Mouse (Mus musculus) intestine, embryonic 15.5 days (tissue): ENCODE data around the gene Tuba3b. TPM values are rescaled to one million over a fixed set of nuclear protein-coding genes. Genes with fewer than 3 reads are reported as not detected.

Experiments used
- ATAC-seq: fragments of 200-750 bp; cut with Nextera tagmentation; 2 replicates; pipeline ENCODE4 v1.8.0; 2017; ENCODE audit warnings: moderate TSS enrichment, moderate library complexity
- H3K27ac ChIP-seq: fragments of 300-500 bp; sonication (generic); 2 replicates; pipeline ENCODE4 v1.5.1; 2015; ENCODE audit warnings: mild to moderate bottlenecking, inconsistent platforms
- H3K27me3 ChIP-seq: fragments of 300-500 bp; sonication (generic); replicated peaks from 2 replicates; pipeline ENCODE4 v1.6.1; 2015; ENCODE audit warnings: inconsistent platforms
- H3K36me3 ChIP-seq: fragments of 300-500 bp; sonication (generic); 2 replicates; pipeline ENCODE4 v1.6.1; 2015; ENCODE audit warnings: inconsistent platforms
- H3K4me1 ChIP-seq: fragments of 300-500 bp; sonication (generic); replicated peaks from 2 replicates; pipeline ENCODE4 v1.6.1; 2015; ENCODE audit warnings: inconsistent platforms
- H3K4me2 ChIP-seq: fragments of 300-500 bp; sonication (generic); replicated peaks from 2 replicates; pipeline ENCODE4 v1.6.1; 2015; ENCODE audit warnings: mild to moderate bottlenecking, inconsistent platforms
- H3K4me3 ChIP-seq: fragments of 300-500 bp; sonication (generic); replicated peaks from 2 replicates; pipeline ENCODE4 v1.5.1; 2015; ENCODE audit warnings: inconsistent platforms
- H3K9ac ChIP-seq: fragments of 300-500 bp; sonication (generic); 2 replicates; pipeline ENCODE4 v1.6.1; 2015; ENCODE audit warnings: inconsistent platforms
- H3K9me3 ChIP-seq: fragments of 300-500 bp; sonication (generic); 2 replicates; pipeline ENCODE4 v1.6.1; 2016; ENCODE audit warnings: inconsistent platforms
- WGBS: fragments of 180-500 bp; shearing (Covaris S2); methylation state at CpG from one replicate; pipeline ENCODE4 v1.1.7; 2015; 5-methylcytosine and 5-hydroxymethylcytosine counted together
- polyA plus RNA-seq: library from polyadenylated mRNA; unstranded; fragments of >200 nt; fragmentation: Nextera tagmentation; extraction: Ambion mirVana; gene quantifications from 2 replicates; pipeline ENCODE4 v1.2.1, GENCODE M21; 2015

Tuba3b gene
- polyA plus RNA-seq = not detected in 2 replicates

DNA sequence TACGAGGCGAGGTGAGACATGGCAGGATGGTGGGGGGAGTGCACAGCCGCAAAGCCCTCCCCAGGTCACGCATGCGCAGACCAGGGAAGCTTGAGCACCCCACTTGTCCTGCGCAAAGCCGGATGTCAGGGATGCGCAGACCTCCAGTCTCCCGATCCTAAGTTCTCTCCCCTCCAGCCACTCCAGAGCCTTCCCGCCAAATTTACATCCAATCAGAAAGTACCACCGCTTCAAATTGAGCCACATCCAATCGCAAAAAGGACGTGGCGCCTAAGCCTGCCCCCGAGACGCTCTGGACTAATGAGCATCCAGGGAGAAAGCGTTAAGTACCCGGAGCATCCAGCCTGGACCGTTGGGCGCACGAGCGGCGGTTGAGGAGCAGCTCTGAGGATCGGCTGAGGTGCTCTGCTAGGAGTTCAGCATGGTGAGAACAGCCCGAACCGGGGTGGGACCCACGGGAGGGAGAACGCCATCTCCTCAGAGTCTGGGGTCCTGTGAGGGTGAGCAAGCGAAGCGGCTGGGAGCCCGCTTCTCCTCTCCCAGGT lies at the start of gene Tuba3b:
TSS of gene Tuba3b (plus strand) at position 92 of the 545 bp plus-strand sequence.
- WGBS = 96% methylated on average over 31 of the region's 31 CpGs
- Histone ChIP-seq H3K9ac (no peak within 1 kb of the TSS), H3K9me3 (no peaks in the 10 kb centered on the region), H3K4me1 (no peaks in the 10 kb centered on the region), H3K27me3 (no peaks in the 10 kb centered on the region), H3K4me2 (no peak within 1 kb of the TSS), H3K4me3 (no peak within 1 kb of the TSS), H3K27ac (no peak within 1 kb of the TSS), H3K36me3 (no peaks in the 10 kb centered on the region)
- no peak for ATAC-seq

DNA sequence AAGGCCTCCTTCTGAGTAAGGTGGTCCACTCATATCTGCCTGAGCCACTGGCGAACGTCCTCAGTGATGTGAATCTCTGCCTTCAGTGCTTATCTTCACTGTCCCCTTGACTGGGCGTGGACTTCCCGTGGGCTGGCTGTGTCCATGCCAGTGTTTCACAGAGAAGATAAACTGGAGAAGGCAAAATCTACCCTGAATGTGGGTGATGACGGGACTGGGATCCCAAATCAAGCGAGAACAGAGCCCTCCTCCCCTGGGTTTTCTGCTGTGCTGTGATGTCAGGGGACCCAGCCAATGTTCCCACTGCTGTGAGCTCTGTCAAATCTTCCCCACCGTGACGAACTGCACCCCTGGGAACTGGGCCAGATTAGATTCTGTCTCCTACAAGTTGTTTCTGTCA lies 48.3 kb upstream of the Tuba3b start:
- 70% methylated on average over 8 of the region's 8 CpGs for WGBS
- Histone ChIP-seq H3K9ac (no peak overlapping the region), H3K4me3 (no peak overlapping the region), H3K27me3 (no peaks in the 10 kb centered on the region), H3K36me3 (no peaks in the 10 kb centered on the region), H3K27ac (no peak overlapping the region), H3K4me1 (no peaks in the 10 kb centered on the region), H3K9me3 (no peaks in the 10 kb centered on the region), H3K4me2 (no peak overlapping the region)
- no peak for ATAC-seq

DNA sequence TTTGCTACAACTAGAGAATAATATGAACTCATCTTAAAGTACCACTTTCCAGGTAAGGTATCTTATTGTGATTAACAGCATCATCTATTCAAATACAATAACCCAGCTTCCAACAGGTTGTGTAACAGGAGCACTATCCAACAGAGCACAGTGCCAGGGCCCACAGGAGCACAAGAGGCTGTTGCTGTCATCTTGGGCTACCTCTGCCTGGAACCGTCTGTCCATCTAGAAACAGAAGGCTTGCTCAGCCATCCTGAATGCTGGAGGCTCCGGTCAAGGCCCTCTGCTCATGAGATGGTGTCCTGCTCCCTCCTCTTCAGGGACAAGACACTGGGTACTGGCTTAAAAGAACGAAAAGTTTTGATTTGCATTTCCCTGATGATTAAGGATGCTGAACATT lies 47.7 kb upstream of the Tuba3b start:
- 94% methylated on average over 3 of the region's 3 CpGs for WGBS

DNA sequence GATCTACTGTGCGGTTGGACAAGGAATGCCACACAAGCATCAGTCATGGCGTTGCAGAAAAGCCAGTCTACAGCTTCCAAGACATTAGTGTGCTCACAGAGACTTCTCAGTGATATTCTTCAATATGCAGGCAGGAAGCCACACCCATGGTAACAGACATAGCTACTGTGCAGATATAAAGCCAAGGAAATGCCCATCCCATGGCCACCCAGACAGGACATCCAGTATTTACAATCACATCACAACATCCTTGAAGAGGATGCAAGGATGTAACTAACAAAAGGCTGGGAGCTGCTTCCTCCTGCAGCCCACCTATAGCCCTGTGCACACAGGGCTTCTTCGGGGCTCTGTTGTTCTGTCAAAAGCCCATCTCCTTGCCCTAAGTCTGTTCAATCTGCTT lies 46.9 kb upstream of the Tuba3b start:
- H3K27me3 ChIP-seq = no peaks in the 10 kb centered on the region
- H3K4me1 ChIP-seq = no peaks in the 10 kb centered on the region
- ATAC-seq = no peak
- H3K27ac ChIP-seq = no peak overlapping the region
- no peaks in the 10 kb centered on the region for H3K36me3 ChIP-seq
- no peak overlapping the region for H3K9ac ChIP-seq
- WGBS = 87% methylated on average over 3 of the region's 3 CpGs
- H3K9me3 ChIP-seq = no peaks in the 10 kb centered on the region
- no peak overlapping the region for H3K4me3 ChIP-seq
- H3K4me2 ChIP-seq = no peak overlapping the region

More for the DNA sequence above, 47.7 kb upstream of the Tuba3b start:
- no peak overlapping the region for H3K27ac ChIP-seq
- no peak overlapping the region for H3K9ac ChIP-seq
- no peak overlapping the region for H3K4me2 ChIP-seq
- H3K9me3 ChIP-seq = no peaks in the 10 kb centered on the region
- no peaks in the 10 kb centered on the region for H3K27me3 ChIP-seq
- ATAC-seq = no peak
- H3K36me3 ChIP-seq = no peaks in the 10 kb centered on the region
- no peaks in the 10 kb centered on the region for H3K4me1 ChIP-seq
- H3K4me3 ChIP-seq = no peak overlapping the region

DNA sequence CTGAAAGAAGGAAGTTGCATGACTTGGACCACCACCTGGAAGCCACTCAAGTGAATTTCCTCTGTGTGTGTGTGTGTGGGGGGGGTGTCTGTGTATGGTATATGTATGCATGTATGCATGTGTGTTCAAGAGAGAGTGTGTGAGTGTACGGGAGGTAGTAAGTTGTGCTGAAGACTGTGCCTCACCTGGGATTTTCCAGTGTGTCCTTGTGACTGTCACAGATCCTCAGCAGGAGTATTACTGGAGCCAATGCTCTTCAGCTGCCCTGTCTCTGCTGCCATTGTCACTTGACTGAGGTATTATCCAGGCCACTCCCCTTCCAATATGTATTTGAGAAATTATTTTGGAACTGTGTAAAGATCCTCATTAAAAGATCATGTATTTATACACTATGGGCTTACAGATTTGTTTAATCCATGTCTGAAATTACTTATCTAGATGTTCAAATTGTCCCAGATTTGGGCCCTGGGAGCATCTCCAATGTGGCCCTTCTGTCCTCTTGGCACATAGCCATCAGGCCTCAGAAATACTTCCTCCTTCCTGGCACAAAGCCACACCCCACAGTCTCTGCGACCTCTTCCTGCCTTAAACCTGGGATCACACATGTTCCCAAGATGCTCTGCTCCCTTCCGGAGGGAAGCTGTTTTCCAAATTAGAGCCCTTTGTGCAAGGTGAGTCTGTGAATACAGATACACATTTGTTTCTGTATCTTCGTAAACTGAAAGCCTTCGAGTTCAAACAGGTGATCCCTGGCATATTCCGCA lies 42.1 kb upstream of the Tuba3b start:
- no peaks in the 10 kb centered on the region for H3K27me3 ChIP-seq
- WGBS = 84% methylated on average over 6 of the region's 6 CpGs

DNA sequence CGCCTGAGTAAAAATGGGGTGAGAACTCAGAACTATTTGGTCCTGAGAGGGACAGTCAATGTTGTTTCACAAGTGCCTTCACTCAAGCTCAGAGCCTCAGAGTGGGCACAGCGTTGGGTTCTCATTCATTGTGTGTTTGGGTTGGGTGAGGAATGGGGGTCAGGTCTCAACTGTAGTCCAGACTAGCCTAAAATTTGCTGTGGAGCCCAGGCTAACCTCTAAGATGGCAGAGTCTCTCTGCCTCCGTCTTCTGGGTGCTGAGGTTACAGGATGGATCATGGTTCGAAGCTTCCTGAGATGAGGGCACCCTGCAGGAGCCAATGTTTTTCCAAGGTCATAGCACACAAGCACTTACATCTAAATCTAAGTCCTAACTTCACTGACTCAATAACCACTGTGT lies 38.8 kb upstream of the Tuba3b start:
- Histone ChIP-seq H3K4me2 (no peak overlapping the region), H3K4me1 (0 out of 2 replicates have a peak, but pooled peaks cover 3% of the 10 kb centered on the region), H3K4me3 (no peak overlapping the region), H3K9ac (no peak overlapping the region), H3K9me3 (no peaks in the 10 kb centered on the region), H3K27me3 (no peaks in the 10 kb centered on the region), H3K27ac (no peak overlapping the region), H3K36me3 (no peaks in the 10 kb centered on the region)
- 95% methylated on average over 4 of the region's 4 CpGs for WGBS
- ATAC-seq = no peak

More for the DNA sequence above, 42.1 kb upstream of the Tuba3b start:
- no peak for ATAC-seq
- no peaks in the 10 kb centered on the region for H3K36me3 ChIP-seq
- H3K4me2 ChIP-seq = no peak overlapping the region
- H3K27ac ChIP-seq = no peak overlapping the region
- no peak overlapping the region for H3K4me3 ChIP-seq
- no peaks in the 10 kb centered on the region for H3K4me1 ChIP-seq
- no peaks in the 10 kb centered on the region for H3K9me3 ChIP-seq
- no peak overlapping the region for H3K9ac ChIP-seq

DNA sequence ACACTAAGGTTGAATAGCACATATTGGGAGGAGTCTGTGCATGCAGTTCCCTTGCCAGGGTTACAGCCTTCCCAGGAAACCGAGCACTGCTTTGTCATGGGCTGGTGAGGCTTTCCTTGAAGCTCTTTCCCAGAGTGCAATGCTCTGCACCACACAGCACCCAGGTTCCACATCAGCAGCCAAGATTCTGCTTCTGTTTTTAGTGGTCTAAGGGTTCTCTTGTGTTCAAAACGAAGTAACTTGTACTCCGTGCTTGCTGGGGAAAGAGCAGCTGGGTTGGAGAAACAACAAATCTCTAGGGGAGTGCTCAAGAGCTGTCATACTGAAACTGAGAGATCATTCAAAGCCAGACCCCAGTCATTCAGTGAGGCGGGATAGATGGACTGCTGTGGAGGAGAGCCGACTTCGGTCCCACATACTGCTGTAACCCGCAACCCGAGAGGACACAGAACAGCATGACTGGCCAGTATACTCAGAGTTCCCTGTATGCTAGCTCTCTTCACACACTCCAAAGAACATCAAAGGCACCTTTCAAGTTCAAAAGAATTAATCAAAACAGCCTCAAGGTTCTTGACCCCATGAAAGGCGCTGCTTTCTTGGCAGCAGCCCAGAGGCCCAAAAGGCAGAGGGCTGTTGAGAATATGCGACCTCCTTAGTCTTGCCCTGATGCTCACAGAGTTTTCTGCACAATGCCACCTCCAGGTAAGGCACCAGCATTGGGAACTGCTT lies 36.9 kb upstream of the Tuba3b start:
- H3K4me1 ChIP-seq = 0 out of 2 replicates have a peak, but pooled peaks cover 3% of the 10 kb centered on the region
- H3K27me3 ChIP-seq = no peaks in the 10 kb centered on the region
- no peak overlapping the region for H3K4me2 ChIP-seq
- 50% methylated on average over 10 of the region's 10 CpGs for WGBS
- no peak overlapping the region for H3K27ac ChIP-seq
- no peak overlapping the region for H3K4me3 ChIP-seq
- no peaks in the 10 kb centered on the region for H3K36me3 ChIP-seq
- H3K9ac ChIP-seq = no peak overlapping the region
- ATAC-seq = no peak
- no peaks in the 10 kb centered on the region for H3K9me3 ChIP-seq

DNA sequence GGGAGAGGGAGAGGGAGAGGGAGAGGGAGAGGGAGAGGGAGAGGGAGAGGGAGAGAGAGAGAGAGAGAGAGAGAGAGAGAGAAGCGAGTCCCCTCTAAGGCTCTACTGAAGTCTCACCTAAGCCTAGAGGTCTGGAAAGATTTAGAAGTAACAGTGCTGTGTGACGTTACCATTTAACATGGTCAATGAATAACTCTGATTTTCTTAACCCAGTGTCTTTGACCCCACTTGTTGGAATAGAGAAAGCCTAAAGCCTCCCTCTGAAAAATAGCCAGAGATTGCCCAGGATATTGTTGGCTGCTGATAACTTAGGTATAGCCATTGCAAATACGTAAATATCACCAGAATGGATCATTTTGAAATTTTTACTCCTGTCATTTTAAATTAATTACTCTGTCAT lies 35.8 kb upstream of the Tuba3b start:
- Histone ChIP-seq H3K4me2 (no peak overlapping the region), H3K4me1 (0 out of 2 replicates have a peak, but pooled peaks cover 3% of the 10 kb centered on the region), H3K9ac (no peak overlapping the region), H3K27me3 (no peaks in the 10 kb centered on the region), H3K9me3 (no peaks in the 10 kb centered on the region), H3K27ac (no peak overlapping the region), H3K36me3 (no peaks in the 10 kb centered on the region), H3K4me3 (no peak overlapping the region)
- no peak for ATAC-seq
- 87% methylated on average over 3 of the region's 3 CpGs for WGBS

DNA sequence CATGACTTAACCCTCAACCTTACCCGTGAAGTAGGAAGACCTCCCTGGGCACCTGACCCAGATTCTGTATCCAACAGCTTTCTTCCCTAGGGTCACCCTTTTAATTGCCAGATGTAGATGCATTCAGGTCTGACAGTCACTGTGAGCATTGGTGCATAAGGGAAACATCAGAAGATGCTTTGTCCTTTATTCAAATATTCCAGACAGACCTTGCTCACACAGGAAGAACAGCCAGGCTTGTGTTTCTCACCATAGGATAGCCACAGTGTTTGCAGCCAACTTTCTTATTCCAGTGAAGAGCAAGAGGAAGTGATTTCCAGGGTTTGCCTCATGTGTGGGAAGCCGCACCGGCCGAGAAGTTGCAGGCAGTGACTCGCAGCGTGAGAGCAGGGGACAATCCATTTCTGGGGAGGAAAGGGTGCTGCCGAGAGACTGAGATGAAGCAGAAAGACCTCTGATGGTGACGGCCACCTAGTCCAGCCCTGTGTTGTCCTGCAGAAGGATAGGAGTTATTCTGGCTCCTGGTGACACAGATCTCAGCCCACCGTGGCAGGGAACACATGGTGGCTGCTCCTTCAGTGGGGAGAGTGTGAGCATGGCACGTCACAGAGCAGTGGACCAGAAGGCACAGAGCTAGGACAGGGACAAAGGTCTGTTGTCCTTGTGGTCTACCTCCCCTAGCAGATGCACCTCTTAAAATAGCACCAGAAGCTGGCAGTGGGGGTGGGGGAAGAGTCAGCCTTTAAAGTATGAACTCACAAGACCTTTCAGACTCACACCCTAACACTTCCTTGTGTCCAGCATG lies 34.0 kb upstream of the Tuba3b start:
- Histone ChIP-seq H3K27me3 (no peaks in the 10 kb centered on the region), H3K4me1 (0 out of 2 replicates have a peak, but pooled peaks cover 3% of the 10 kb centered on the region), H3K9me3 (no peaks in the 10 kb centered on the region), H3K9ac (no peak overlapping the region), H3K4me3 (no peak overlapping the region), H3K27ac (no peak overlapping the region), H3K4me2 (no peak overlapping the region), H3K36me3 (no peaks in the 10 kb centered on the region)
- no peak for ATAC-seq
- 63% methylated on average over 10 of the region's 10 CpGs for WGBS

DNA sequence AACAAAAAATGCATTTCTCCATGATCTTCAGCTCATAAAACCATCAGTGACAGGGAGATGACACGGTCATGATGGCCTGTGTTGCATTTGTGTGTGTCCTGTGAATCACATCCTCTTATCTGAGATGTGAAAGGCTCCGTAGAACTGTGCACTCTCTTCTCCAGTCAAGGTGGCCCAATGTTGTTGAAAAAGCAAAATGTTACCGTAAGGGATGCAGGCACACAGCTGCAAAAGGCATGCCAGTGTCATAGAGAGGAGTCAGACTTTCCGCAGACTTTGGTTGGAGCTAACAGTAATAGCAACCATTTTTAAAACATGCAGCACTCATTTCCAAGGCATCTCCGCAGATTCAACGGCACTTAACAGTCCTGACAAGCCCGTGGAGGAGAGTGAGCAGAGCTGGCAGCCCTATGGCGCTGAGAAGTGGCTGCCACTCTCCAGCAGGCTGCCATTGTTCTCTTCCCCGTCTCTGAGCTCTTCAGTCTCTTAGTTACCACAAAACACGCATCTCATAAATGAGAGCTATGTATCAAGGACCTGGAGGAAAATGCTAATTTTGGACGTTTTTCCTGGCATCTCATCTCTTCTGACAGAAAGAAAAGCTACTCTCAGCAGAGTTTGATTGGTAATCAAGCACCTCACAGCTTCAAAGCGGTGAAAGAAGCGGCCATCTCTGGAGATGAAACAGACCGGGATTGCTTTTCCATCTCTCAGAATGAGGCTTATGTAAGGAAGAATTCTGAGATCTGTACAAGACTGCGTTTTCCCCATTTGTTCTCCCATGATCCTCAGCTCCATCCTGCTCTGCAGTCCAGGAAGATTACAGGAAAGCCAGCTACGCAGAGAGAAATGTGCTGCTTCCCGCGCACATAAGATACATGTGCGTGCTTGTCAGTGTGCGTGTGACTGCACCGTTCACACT lies 30.2 kb upstream of the Tuba3b start:
- H3K36me3 ChIP-seq = no peaks in the 10 kb centered on the region
- no peak overlapping the region for H3K4me2 ChIP-seq
- 78% methylated on average over 21 of the region's 21 CpGs for WGBS
- no peaks in the 10 kb centered on the region for H3K9me3 ChIP-seq
- H3K4me3 ChIP-seq = no peak overlapping the region
- H3K27me3 ChIP-seq = no peaks in the 10 kb centered on the region
- no peak overlapping the region for H3K27ac ChIP-seq
- no peak for ATAC-seq
- no peaks in the 10 kb centered on the region for H3K4me1 ChIP-seq
- H3K9ac ChIP-seq = no peak overlapping the region

DNA sequence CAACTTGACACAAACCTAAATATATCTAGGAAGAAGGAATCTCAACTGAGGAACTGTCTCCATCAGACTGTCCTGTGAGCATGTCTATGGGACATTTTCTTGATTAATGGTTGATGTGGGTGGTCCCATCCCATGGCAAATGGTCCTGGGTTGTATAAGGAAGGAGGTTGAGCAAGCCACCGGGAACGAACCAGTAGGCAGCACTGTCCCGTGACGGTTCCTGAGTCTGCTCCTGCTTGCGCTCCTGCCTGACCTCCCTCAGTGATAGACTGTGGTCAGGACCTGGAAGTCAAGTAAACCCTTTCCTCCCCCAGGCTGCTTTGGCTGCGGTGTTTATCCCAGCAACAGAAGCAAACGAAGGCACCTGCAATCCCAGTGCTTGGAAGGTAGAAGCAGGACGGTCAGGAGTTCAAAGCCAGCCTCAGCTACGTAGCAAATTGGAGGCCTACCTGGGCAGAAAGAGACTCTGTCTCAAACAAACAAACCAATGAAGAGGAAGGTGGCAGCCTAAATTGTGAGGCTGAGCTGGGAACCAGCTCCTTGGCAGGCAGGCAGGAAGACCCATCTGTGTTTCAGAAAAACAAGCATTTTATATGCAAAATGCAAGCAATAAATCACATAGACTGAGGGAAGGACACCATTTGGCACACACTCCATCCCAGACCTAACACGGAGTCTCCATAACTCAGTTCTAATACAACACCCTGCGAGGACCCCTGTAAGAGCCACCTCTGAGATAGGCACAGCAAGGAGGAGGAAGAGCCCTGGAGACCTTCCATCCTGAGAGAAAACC lies 24.9 kb upstream of the Tuba3b start:
- 73% methylated on average over 11 of the region's 11 CpGs for WGBS
- Histone ChIP-seq H3K27ac (no peak overlapping the region), H3K4me2 (no peak overlapping the region), H3K9me3 (no peaks in the 10 kb centered on the region), H3K27me3 (no peaks in the 10 kb centered on the region), H3K4me3 (no peak overlapping the region), H3K4me1 (peaks cover 14% of the 10 kb centered on the region), H3K36me3 (no peaks in the 10 kb centered on the region), H3K9ac (no peak overlapping the region)
- ATAC-seq = no peak
